Mouse (Mus musculus): Measurements from ENCODE around the gene N4bp1. TPM values are rescaled to one million over a fixed set of nuclear protein-coding genes. Genes with fewer than 3 reads are reported as not detected.

The N4bp1 gene
- total RNA-seq, 2 experiments from 2014 or later = 45.4 to 45.5 TPM

GRCm38 (mm10) chr8:86897726-86898419 lies 12.8 kb upstream of the N4bp1 start:
- DNase-seq (ENCODE audit: low spot score in 2 of 2) = no peak

- no peak for DNase-seq (ENCODE audit: low spot score in 2 of 2)
Observed at GRCm38 (mm10) chr8:86895390-86895789, 10.3 kb upstream of the N4bp1 start.

- no peak for DNase-seq (ENCODE audit: low spot score in 2 of 2)
Observed at GRCm38 (mm10) chr8:86894194-86894761, 9.2 kb upstream of the N4bp1 start.

- no peak for DNase-seq (ENCODE audit: low spot score in 2 of 2)
Observed at GRCm38 (mm10) chr8:86893554-86893953, 8.5 kb upstream of the N4bp1 start.

- DNase-seq (ENCODE audit: low spot score in 2 of 2) = no peak
Observed at GRCm38 (mm10) chr8:86891533-86891932, 6.5 kb upstream of the N4bp1 start.

GRCm38 (mm10) chr8:86888058-86888939 lies 3.2 kb upstream of the N4bp1 start:
- no peak for DNase-seq (ENCODE audit: low spot score in 2 of 2)

GRCm38 (mm10) chr8:86884067-86884466 lies 991 bp downstream of the N4bp1 start:
- DNase-seq (ENCODE audit: low spot score in 2 of 2) = peak; percentile 19 to 48

GRCm38 (mm10) chr8:86882568-86883478 lies 2.2 kb downstream of the N4bp1 start:
- no peak for DNase-seq (ENCODE audit: low spot score in 2 of 2)

- DNase-seq (ENCODE audit: low spot score in 2 of 2) = no peak
Observed at GRCm38 (mm10) chr8:86881951-86882350, 3.1 kb downstream of the N4bp1 start.

- DNase-seq (ENCODE audit: low spot score in 2 of 2) = no peak
Observed at GRCm38 (mm10) chr8:86881068-86881609, 3.9 kb downstream of the N4bp1 start.

GRCm38 (mm10) chr8:86876831-86877230 lies 8.2 kb downstream of the N4bp1 start:
- no peak for DNase-seq (ENCODE audit: low spot score in 2 of 2)

- DNase-seq (ENCODE audit: low spot score in 2 of 2) = no peak
Observed at GRCm38 (mm10) chr8:86874055-86874454, 11.0 kb downstream of the N4bp1 start.

- DNase-seq (ENCODE audit: low spot score in 2 of 2) = no peak
Observed at GRCm38 (mm10) chr8:86873151-86873550, 11.9 kb downstream of the N4bp1 start.

GRCm38 (mm10) chr8:86872097-86872815 lies 12.8 kb downstream of the N4bp1 start:
- no peak for DNase-seq (ENCODE audit: low spot score in 2 of 2)

- no peak for DNase-seq (ENCODE audit: low spot score in 2 of 2)
Observed at GRCm38 (mm10) chr8:86871421-86871820, 13.6 kb downstream of the N4bp1 start.

- DNase-seq (ENCODE audit: low spot score in 2 of 2) = no peak
Observed at GRCm38 (mm10) chr8:86870771-86871170, 14.3 kb downstream of the N4bp1 start.

GRCm38 (mm10) chr8:86868041-86868440 lies 17.0 kb downstream of the N4bp1 start:
- no peak for DNase-seq (ENCODE audit: low spot score in 2 of 2)

- DNase-seq (ENCODE audit: low spot score in 2 of 2) = no peak
Observed at GRCm38 (mm10) chr8:86864764-86865163, 20.3 kb downstream of the N4bp1 start.

- DNase-seq (ENCODE audit: low spot score in 2 of 2) = no peak
Observed at GRCm38 (mm10) chr8:86862837-86863236, 22.2 kb downstream of the N4bp1 start.
